Mouse (Mus musculus): ENCODE measurements at regions not wholly inside any gene's neighbourhood (a gene's known extent, or its start where the extent isn't known, plus 50 kb on each side); places are given as distances from the start of the nearest gene placed in this dataset.
A peak's percentile ranks its signal among the peaks of the same experiment; 100 is the strongest.
"Not testable (repeated sequence)": the region's sequence is repeated elsewhere in the genome, so short reads cannot be mapped to it uniquely, and the experiment has no call there.

GRCm38 (mm10) chr1:181262496-181262895, 50.7 kb upstream of the Wdr26 start:
- WGBS = 89% methylated on average over 3 of the region's 3 CpGs
- ATAC-seq (ENCODE audit: low FRiP score) (no peak), DNase-seq (ENCODE audit: low spot score) (no peak)
- H3K36me3 ChIP-seq (replicated peaks; ENCODE audit: control insufficient read depth, insufficient read depth) = no peaks in the 10 kb centered on the region
- no peaks in the 10 kb centered on the region for H3K9me3 ChIP-seq (ENCODE audit: control insufficient read depth, low read length)
- H3K27me3 ChIP-seq (ENCODE audit: control insufficient read depth, insufficient read depth, low read length) = no peaks in the 10 kb centered on the region
- H3K27ac ChIP-seq = no peak overlapping the region
- H3K4me3 ChIP-seq (replicated peaks; ENCODE audit: low read length) = no peak overlapping the region
- H3K4me1 ChIP-seq (replicated peaks; ENCODE audit: control insufficient read depth, insufficient read depth, low read length) = no peaks in the 10 kb centered on the region
- no peak overlapping the region for H3K9ac ChIP-seq
- H3K4me2 ChIP-seq (replicated peaks) = no peak overlapping the region

DNA sequence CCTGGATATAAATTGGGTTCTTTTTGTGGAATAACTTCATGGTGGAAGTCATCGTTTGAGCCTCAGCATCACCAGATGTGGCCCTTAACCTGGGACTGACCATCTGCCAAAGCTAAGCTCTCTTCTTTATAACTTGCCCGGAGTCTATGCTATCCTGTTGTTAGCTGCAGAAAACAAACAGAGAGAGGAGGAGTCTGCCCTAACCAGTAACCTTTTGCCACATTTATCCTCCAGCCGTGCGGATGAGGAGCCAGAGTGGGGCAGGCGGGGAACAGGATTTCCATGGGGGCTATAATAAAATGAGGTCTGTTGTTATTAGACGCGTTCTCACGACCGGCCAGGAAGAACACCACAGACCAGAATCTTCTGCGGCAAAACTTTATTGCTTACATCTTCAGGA, 51.4 kb upstream of the Wdr26 start:
- H3K4me3 ChIP-seq (replicated peaks; ENCODE audit: low read length) = no peak overlapping the region
- H3K4me1 ChIP-seq (replicated peaks; ENCODE audit: control insufficient read depth, insufficient read depth, low read length) = no peaks in the 10 kb centered on the region
- no peaks in the 10 kb centered on the region for H3K27me3 ChIP-seq (ENCODE audit: control insufficient read depth, insufficient read depth, low read length)
- no peak overlapping the region for H3K4me2 ChIP-seq (replicated peaks)
- H3K27ac ChIP-seq = no peak overlapping the region
- H3K9ac ChIP-seq = no peak overlapping the region
- DNase-seq (ENCODE audit: low spot score) = no peak
- no peak for ATAC-seq (ENCODE audit: low FRiP score)
- H3K9me3 ChIP-seq (ENCODE audit: control insufficient read depth, low read length) = no peaks in the 10 kb centered on the region
- no peaks in the 10 kb centered on the region for H3K36me3 ChIP-seq (replicated peaks; ENCODE audit: control insufficient read depth, insufficient read depth)
- 99% methylated on average over 10 of the region's 10 CpGs for WGBS

- H3K36me3 ChIP-seq (replicated peaks; ENCODE audit: control insufficient read depth, insufficient read depth); DNase-seq (ENCODE audit: low spot score); H3K4me1 ChIP-seq (replicated peaks; ENCODE audit: control insufficient read depth, insufficient read depth, low read length); H3K9me3 ChIP-seq (ENCODE audit: control insufficient read depth, low read length); H3K27ac ChIP-seq; ATAC-seq (ENCODE audit: low FRiP score); H3K4me3 ChIP-seq (replicated peaks; ENCODE audit: low read length); H3K27me3 ChIP-seq (ENCODE audit: control insufficient read depth, insufficient read depth, low read length); H3K9ac ChIP-seq; H3K4me2 ChIP-seq (replicated peaks): not testable (repeated sequence)
- 98% methylated on average over 10 of the region's 15 CpGs for WGBS
Observed at GRCm38 (mm10) chr1:181270469-181270868, 58.7 kb upstream of the Wdr26 start.

GRCm38 (mm10) chr1:181271164-181271563, 59.4 kb upstream of the Wdr26 start:
- no peak overlapping the region for H3K9ac ChIP-seq
- H3K4me2 ChIP-seq (replicated peaks) = no peak overlapping the region
- WGBS = 67% methylated on average over 5 of the region's 5 CpGs
- DNase-seq (ENCODE audit: low spot score) = no peak
- no peaks in the 10 kb centered on the region for H3K27me3 ChIP-seq (ENCODE audit: control insufficient read depth, insufficient read depth, low read length)
- H3K4me3 ChIP-seq (replicated peaks; ENCODE audit: low read length) = no peak overlapping the region
- no peaks in the 10 kb centered on the region for H3K9me3 ChIP-seq (ENCODE audit: control insufficient read depth, low read length)
- ATAC-seq (ENCODE audit: low FRiP score) = no peak
- no peak overlapping the region for H3K27ac ChIP-seq
- no peaks in the 10 kb centered on the region for H3K36me3 ChIP-seq (replicated peaks; ENCODE audit: control insufficient read depth, insufficient read depth)
- H3K4me1 ChIP-seq (replicated peaks; ENCODE audit: control insufficient read depth, insufficient read depth, low read length) = no peaks in the 10 kb centered on the region

DNA sequence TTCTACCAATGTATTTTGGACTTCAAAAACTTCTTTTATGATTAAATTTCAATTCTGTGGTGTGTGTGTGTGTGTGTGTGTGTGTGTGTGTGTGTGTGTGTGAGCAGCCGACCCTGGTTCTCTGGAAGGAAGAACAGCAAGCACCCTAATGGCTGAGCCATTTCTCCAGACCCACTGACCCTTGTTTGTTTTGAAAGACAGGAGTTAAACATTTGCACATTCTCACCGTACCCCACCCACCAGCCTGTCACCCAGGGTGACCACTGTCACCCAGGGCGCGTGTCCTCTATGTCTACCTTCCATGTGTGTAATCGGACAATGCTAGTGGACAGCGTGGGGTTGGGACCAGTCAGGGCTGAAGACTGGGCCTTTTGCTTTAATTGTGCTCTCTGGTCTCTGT, 60.0 kb upstream of the Wdr26 start:
- WGBS = 80% methylated on average over 6 of the region's 6 CpGs
- no peak overlapping the region for H3K9ac ChIP-seq
- ATAC-seq (ENCODE audit: low FRiP score) (no peak), DNase-seq (ENCODE audit: low spot score) (no peak)
- H3K27ac ChIP-seq = no peak overlapping the region
- no peak overlapping the region for H3K4me3 ChIP-seq (replicated peaks; ENCODE audit: low read length)
- H3K4me2 ChIP-seq (replicated peaks) = no peak overlapping the region
- no peaks in the 10 kb centered on the region for H3K4me1 ChIP-seq (replicated peaks; ENCODE audit: control insufficient read depth, insufficient read depth, low read length)
- no peaks in the 10 kb centered on the region for H3K27me3 ChIP-seq (ENCODE audit: control insufficient read depth, insufficient read depth, low read length)
- no peaks in the 10 kb centered on the region for H3K36me3 ChIP-seq (replicated peaks; ENCODE audit: control insufficient read depth, insufficient read depth)
- no peaks in the 10 kb centered on the region for H3K9me3 ChIP-seq (ENCODE audit: control insufficient read depth, low read length)

DNA sequence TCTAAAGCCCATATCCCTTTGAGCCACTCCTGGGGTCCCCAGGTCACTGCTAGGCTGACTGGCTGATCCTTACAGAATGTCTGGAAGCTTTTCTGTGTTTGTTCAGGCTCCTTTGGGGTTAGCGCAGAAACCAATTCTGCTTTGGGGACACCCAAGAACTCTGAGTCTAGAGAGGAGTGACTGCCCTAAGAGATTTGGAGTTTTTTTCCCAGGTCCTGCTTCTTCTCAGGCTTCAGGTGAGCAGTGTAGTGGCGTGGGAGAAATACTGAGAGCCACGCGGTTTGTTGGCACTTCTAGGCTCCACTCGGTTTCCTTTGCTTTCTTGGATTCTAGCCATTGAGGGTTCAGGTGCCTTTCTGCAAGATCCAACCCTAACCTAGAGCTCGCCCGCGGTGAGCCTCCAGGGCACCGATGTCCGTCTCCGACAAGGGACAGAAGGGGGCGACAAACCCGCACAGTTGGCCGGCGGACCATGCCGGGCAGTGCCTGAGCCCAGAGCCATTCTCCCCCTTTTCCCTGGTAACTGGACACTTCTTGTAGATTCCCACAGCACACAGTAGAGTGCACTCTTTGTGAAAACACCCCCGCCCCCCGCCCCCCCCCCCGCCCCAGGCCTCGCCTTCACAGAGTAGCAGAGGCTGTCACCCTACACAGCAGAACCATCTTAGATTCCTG, 61.0 kb upstream of the Wdr26 start:
- H3K4me2 ChIP-seq (replicated peaks) = no peak overlapping the region
- no peaks in the 10 kb centered on the region for H3K9me3 ChIP-seq (ENCODE audit: control insufficient read depth, low read length)
- H3K36me3 ChIP-seq (replicated peaks; ENCODE audit: control insufficient read depth, insufficient read depth) = no peaks in the 10 kb centered on the region
- no peak overlapping the region for H3K27ac ChIP-seq
- no peaks in the 10 kb centered on the region for H3K4me1 ChIP-seq (replicated peaks; ENCODE audit: control insufficient read depth, insufficient read depth, low read length)
- DNase-seq (ENCODE audit: low spot score) (peak; percentile 82), ATAC-seq (ENCODE audit: low FRiP score) (peak; percentile 85; the same call in 1 of the 2 replicates)
- no peaks in the 10 kb centered on the region for H3K27me3 ChIP-seq (ENCODE audit: control insufficient read depth, insufficient read depth, low read length)
- no peak overlapping the region for H3K9ac ChIP-seq
- 5% methylated on average over 20 of the region's 20 CpGs for WGBS
- no peak overlapping the region for H3K4me3 ChIP-seq (replicated peaks; ENCODE audit: low read length)

DNA sequence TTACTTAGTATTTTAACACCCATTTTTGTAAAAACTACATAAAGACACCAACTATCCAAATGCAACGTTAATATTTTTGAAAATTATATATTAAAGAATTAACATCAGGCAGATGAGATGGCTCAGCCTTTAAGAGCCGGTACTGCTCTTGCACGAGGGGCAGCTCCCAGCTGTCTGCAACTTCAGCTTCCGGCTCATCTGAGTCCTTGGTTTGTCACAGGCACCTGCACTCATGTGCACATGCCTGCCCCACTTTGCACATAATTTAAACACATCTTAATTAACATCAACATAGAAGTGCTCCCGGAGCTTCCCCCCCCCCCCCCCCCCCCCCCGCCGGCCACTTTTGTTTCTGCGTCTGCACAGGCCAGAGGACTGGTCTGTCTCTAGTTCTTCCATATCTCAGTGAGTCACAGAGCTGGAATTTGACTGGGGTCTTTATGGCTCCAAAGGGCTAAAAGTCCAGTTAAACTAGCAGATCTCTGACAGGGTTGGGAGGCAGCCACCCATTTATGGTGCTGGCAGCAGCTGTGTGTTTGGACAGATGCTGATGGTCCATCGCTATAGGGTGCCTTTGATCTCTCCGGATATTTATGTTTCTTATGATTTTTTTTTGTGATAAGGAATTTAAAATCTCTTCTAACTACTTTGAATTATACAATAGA, 61.9 kb upstream of the Wdr26 start:
- H3K4me2 ChIP-seq (replicated peaks) = no peak overlapping the region
- no peak for ATAC-seq (ENCODE audit: low FRiP score)
- H3K4me1 ChIP-seq (replicated peaks; ENCODE audit: control insufficient read depth, insufficient read depth, low read length) = no peaks in the 10 kb centered on the region

DNA sequence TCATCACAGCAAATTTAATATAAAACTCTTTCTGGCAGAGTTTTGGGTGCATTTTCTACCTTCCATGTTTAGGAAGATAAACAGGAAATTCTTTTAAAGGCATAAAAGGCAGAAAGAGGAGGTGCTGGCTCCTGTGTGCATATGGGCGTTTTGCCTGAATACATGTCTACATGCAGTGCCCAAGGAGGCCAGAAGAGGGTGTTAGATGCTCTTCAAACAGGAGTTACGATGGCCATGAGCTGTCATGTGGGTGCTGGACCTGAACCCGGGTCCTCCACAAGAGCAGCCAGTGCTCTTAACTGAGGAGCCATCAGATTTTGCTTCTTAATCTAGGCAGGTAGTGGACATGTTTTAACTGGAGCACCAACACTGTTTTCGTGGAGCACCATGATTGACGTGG, 69.0 kb upstream of the Wdr26 start:
- no peak for DNase-seq (ENCODE audit: low spot score)
- no peaks in the 10 kb centered on the region for H3K4me1 ChIP-seq (replicated peaks; ENCODE audit: control insufficient read depth, insufficient read depth, low read length)
- WGBS = 89% methylated on average over 5 of the region's 5 CpGs
- ATAC-seq (ENCODE audit: low FRiP score) = no peak
- H3K27me3 ChIP-seq (ENCODE audit: control insufficient read depth, insufficient read depth, low read length) = no peaks in the 10 kb centered on the region
- H3K9ac ChIP-seq = no peak overlapping the region
- H3K9me3 ChIP-seq (ENCODE audit: control insufficient read depth, low read length) = 0 out of 2 replicates have a peak, but pooled peaks cover 5% of the 10 kb centered on the region
- H3K36me3 ChIP-seq (replicated peaks; ENCODE audit: control insufficient read depth, insufficient read depth) = no peaks in the 10 kb centered on the region
- no peak overlapping the region for H3K27ac ChIP-seq
- no peak overlapping the region for H3K4me2 ChIP-seq (replicated peaks)
- no peak overlapping the region for H3K4me3 ChIP-seq (replicated peaks; ENCODE audit: low read length)

More for the DNA sequence above, 61.9 kb upstream of the Wdr26 start:
- DNase-seq (ENCODE audit: low spot score) = no peak
- WGBS = 51% methylated on average over 7 of the region's 10 CpGs
- Histone ChIP-seq H3K9me3 (ENCODE audit: control insufficient read depth, low read length) (no peaks in the 10 kb centered on the region), H3K4me3 (replicated peaks; ENCODE audit: low read length) (no peak overlapping the region), H3K27ac (no peak overlapping the region), H3K27me3 (ENCODE audit: control insufficient read depth, insufficient read depth, low read length) (no peaks in the 10 kb centered on the region), H3K9ac (no peak overlapping the region), H3K36me3 (replicated peaks; ENCODE audit: control insufficient read depth, insufficient read depth) (no peaks in the 10 kb centered on the region)

DNA sequence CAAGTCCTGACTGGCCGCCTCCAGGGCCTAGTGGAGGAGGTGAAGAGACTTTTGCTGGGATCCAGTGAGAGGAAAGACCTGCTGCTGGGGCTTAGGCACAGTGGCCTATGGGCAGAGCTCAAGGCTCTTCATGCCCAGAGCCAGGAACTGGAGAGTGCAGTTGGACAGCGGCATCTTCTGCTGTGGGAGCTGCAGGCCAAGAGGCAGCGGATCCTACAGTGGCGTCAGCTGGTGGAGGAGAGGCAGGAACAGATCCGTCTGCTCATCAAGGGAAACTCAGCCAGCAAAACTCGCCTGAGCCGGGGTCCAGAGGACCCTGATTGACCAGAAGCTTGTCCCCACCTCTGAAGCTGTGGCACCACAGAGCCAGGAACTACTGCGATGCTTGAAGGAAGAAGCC, 69.4 kb upstream of the Cnih3 start:
- ATAC-seq (ENCODE audit: low FRiP score); H3K27me3 ChIP-seq (ENCODE audit: control insufficient read depth, insufficient read depth, low read length); H3K27ac ChIP-seq; H3K4me1 ChIP-seq (replicated peaks; ENCODE audit: control insufficient read depth, insufficient read depth, low read length); H3K4me2 ChIP-seq (replicated peaks); DNase-seq (ENCODE audit: low spot score); H3K9ac ChIP-seq; H3K36me3 ChIP-seq (replicated peaks; ENCODE audit: control insufficient read depth, insufficient read depth); H3K9me3 ChIP-seq (ENCODE audit: control insufficient read depth, low read length); H3K4me3 ChIP-seq (replicated peaks; ENCODE audit: low read length): not testable (repeated sequence)
- WGBS = 87% methylated on average over 8 of the region's 8 CpGs

All from hindbrain, embryonic 14.5 days (tissue).